Mouse (Mus musculus) neural tube, embryonic 11.5 days (tissue): ENCODE data around the gene Lrrc26. TPM values are rescaled to one million over a fixed set of nuclear protein-coding genes. Genes with fewer than 3 reads are reported as not detected.

Experiments used
- ATAC-seq: fragments of 200-750 bp; cut with Nextera tagmentation; 2 replicates; pipeline ENCODE4 v1.8.0; 2017; ENCODE audit warnings: moderate number of reproducible peaks, mild to moderate bottlenecking, moderate TSS enrichment, moderate library complexity; ENCODE audit not compliant: insufficient read depth, low FRiP score, low TSS enrichment
- DNase-seq: peaks from one replicate; pipeline ENCODE4 v3.0.0-alpha.2; 2015; ENCODE audit warnings: low spot score
- H3K27ac ChIP-seq: fragments of 300-500 bp; sonication (generic); 2 replicates; pipeline ENCODE4 v1.5.1; 2014; ENCODE audit warnings: low read depth, mild to moderate bottlenecking, low read length
- H3K27me3 ChIP-seq: fragments of 300-500 bp; sonication (generic); 2 replicates; pipeline ENCODE4 v1.6.1; 2014; ENCODE audit warnings: mild to moderate bottlenecking, low read length, mixed read lengths; ENCODE audit not compliant: control insufficient read depth, insufficient read depth
- H3K36me3 ChIP-seq: fragments of 300-500 bp; sonication (generic); 2 replicates; pipeline ENCODE4 v1.6.1; 2014; ENCODE audit warnings: mild to moderate bottlenecking, low read length, moderate library complexity, mixed read lengths; ENCODE audit not compliant: control insufficient read depth, insufficient read depth
- H3K4me1 ChIP-seq: fragments of 300-500 bp; sonication (generic); 2 replicates; pipeline ENCODE4 v1.6.1; 2014; ENCODE audit warnings: low read length, mixed read lengths; ENCODE audit not compliant: control insufficient read depth, insufficient read depth
- H3K4me2 ChIP-seq: fragments of 300-500 bp; sonication (generic); 2 replicates; pipeline ENCODE4 v1.6.1; 2014; ENCODE audit warnings: low read depth, mild to moderate bottlenecking, moderate library complexity
- H3K4me3 ChIP-seq: fragments of 300-500 bp; sonication (generic); 2 replicates; pipeline ENCODE4 v1.5.1; 2014; ENCODE audit warnings: low read depth, low read length
- H3K9ac ChIP-seq: fragments of 300-500 bp; sonication (generic); 2 replicates; pipeline ENCODE4 v1.6.1; 2014; ENCODE audit warnings: mild to moderate bottlenecking, low read length
- H3K9me3 ChIP-seq: fragments of 300-500 bp; sonication (generic); 2 replicates; pipeline ENCODE4 v1.6.1; 2016; ENCODE audit warnings: low read length; ENCODE audit not compliant: control insufficient read depth
- WGBS: fragments of 180-500 bp; shearing (Covaris S2); extraction: QIAGEN DNeasy Blood & Tissue Kit; methylation state at CpG from one replicate; pipeline ENCODE4 v1.1.7; 2014; 5-methylcytosine and 5-hydroxymethylcytosine counted together
- polyA plus RNA-seq: library from polyadenylated mRNA; unstranded; fragments of >200 nt; fragmentation: Nextera tagmentation; extraction: Ambion mirVana; gene quantifications from 2 replicates; pipeline ENCODE4 v1.2.1, GENCODE M21; 2014

Gene Lrrc26
- polyA plus RNA-seq, 1 experiment from 2014 or later, result not detected

- H3K27ac ChIP-seq, result no peak overlapping the region
- H3K4me3 ChIP-seq, result peak overlapping the region; percentile 79
- ATAC-seq, result no peak
- H3K4me1 ChIP-seq, result peaks cover 14% of the 10 kb centered on the region; the same call in 1 of the 2 replicates
- H3K27me3 ChIP-seq, result peaks cover 15% of the 10 kb centered on the region
- no peak for DNase-seq
- H3K9me3 ChIP-seq, result no peaks in the 10 kb centered on the region
- no peaks in the 10 kb centered on the region for H3K36me3 ChIP-seq
- WGBS, result 21% methylated on average over 12 of the region's 12 CpGs
- H3K4me2 ChIP-seq, result peak overlapping the region; percentile 98
- H3K9ac ChIP-seq, result peak overlapping the region; percentile 49
Observed at GRCm38 (mm10) chr2:25263623-25264285, 26.0 kb upstream of the Lrrc26 start.

GRCm38 (mm10) chr2:25264286-25264660 is 25.4 kb upstream of the Lrrc26 start:
- H3K27ac ChIP-seq, result no peak overlapping the region
- ATAC-seq, result no peak
- 0 out of 2 replicates have a peak overlapping the region, but pooled peaks have one; percentile 79 for H3K4me3 ChIP-seq
- DNase-seq, result no peak
- no peaks in the 10 kb centered on the region for H3K9me3 ChIP-seq
- H3K36me3 ChIP-seq, result no peaks in the 10 kb centered on the region
- peak overlapping the region; percentile 98; the same call in 1 of the 2 replicates for H3K4me2 ChIP-seq
- 77% methylated on average over 5 of the region's 5 CpGs for WGBS
- H3K4me1 ChIP-seq, result peaks cover 14% of the 10 kb centered on the region; the same call in 1 of the 2 replicates
- no peak overlapping the region for H3K9ac ChIP-seq
- peaks cover 15% of the 10 kb centered on the region for H3K27me3 ChIP-seq

- H3K4me3 ChIP-seq, result no peak overlapping the region
- H3K4me1 ChIP-seq, result peaks cover 14% of the 10 kb centered on the region; the same call in 1 of the 2 replicates
- 64% methylated on average over 3 of the region's 3 CpGs for WGBS
- no peak overlapping the region for H3K27ac ChIP-seq
- no peak for ATAC-seq
- H3K9me3 ChIP-seq, result no peaks in the 10 kb centered on the region
- H3K36me3 ChIP-seq, result no peaks in the 10 kb centered on the region
- DNase-seq, result no peak
- H3K9ac ChIP-seq, result no peak overlapping the region
- no peak overlapping the region for H3K4me2 ChIP-seq
- peaks cover 15% of the 10 kb centered on the region for H3K27me3 ChIP-seq
Observed at GRCm38 (mm10) chr2:25264851-25265250, 24.9 kb upstream of the Lrrc26 start.

GRCm38 (mm10) chr2:25265897-25266656 is 23.6 kb upstream of the Lrrc26 start:
- Histone ChIP-seq H3K36me3 (no peaks in the 10 kb centered on the region), H3K9me3 (no peaks in the 10 kb centered on the region), H3K4me2 (0 out of 2 replicates have a peak overlapping the region, but pooled peaks have one; percentile 10), H3K27ac (no peak overlapping the region), H3K4me3 (no peak overlapping the region), H3K9ac (no peak overlapping the region), H3K4me1 (peaks cover 18% of the 10 kb centered on the region), H3K27me3 (peaks cover 15% of the 10 kb centered on the region)
- ATAC-seq, result no peak
- no peak for DNase-seq
- WGBS, result 71% methylated on average over 6 of the region's 6 CpGs

GRCm38 (mm10) chr2:25266720-25267119 is 23.0 kb upstream of the Lrrc26 start:
- H3K9ac ChIP-seq, result no peak overlapping the region
- ATAC-seq, result no peak
- H3K9me3 ChIP-seq, result no peaks in the 10 kb centered on the region
- no peak overlapping the region for H3K4me3 ChIP-seq
- H3K4me2 ChIP-seq, result no peak overlapping the region
- H3K36me3 ChIP-seq, result no peaks in the 10 kb centered on the region
- H3K27me3 ChIP-seq, result peaks cover 15% of the 10 kb centered on the region
- no peak overlapping the region for H3K27ac ChIP-seq
- 48% methylated on average over 2 of the region's 2 CpGs for WGBS
- no peak for DNase-seq
- peaks cover 24% of the 10 kb centered on the region for H3K4me1 ChIP-seq

- H3K27me3 ChIP-seq, result peaks cover 15% of the 10 kb centered on the region
- no peak for ATAC-seq
- no peak for DNase-seq
- no peak overlapping the region for H3K4me3 ChIP-seq
- H3K4me2 ChIP-seq, result no peak overlapping the region
- no peaks in the 10 kb centered on the region for H3K36me3 ChIP-seq
- no peaks in the 10 kb centered on the region for H3K9me3 ChIP-seq
- H3K27ac ChIP-seq, result no peak overlapping the region
- H3K9ac ChIP-seq, result no peak overlapping the region
- H3K4me1 ChIP-seq, result peaks cover 24% of the 10 kb centered on the region
Observed at GRCm38 (mm10) chr2:25267241-25267640, 22.5 kb upstream of the Lrrc26 start.

- Histone ChIP-seq H3K9ac (no peak overlapping the region), H3K4me1 (peaks cover 24% of the 10 kb centered on the region), H3K27ac (no peak overlapping the region), H3K27me3 (peaks cover 15% of the 10 kb centered on the region), H3K4me3 (no peak overlapping the region), H3K9me3 (no peaks in the 10 kb centered on the region), H3K36me3 (no peaks in the 10 kb centered on the region), H3K4me2 (no peak overlapping the region)
- ATAC-seq (no peak), DNase-seq (no peak)
- WGBS, result 80% methylated on average over 4 of the region's 4 CpGs
Observed at GRCm38 (mm10) chr2:25267746-25268309, 21.9 kb upstream of the Lrrc26 start.

GRCm38 (mm10) chr2:25271827-25272511 is 17.7 kb upstream of the Lrrc26 start, which contains the start of the genes Ssna1 and Anapc2:
Ssna1 (minus strand) TSS chr2:25272438.
Anapc2 (plus strand) TSS chr2:25272478.
- peak; percentile 99 for DNase-seq
- peak within 1 kb of the TSS; percentile 31; the same call in 1 of the 2 replicates for H3K27ac ChIP-seq
- peaks cover 5% of the 10 kb centered on the region for H3K36me3 ChIP-seq
- peak; percentile 97 for ATAC-seq
- no peaks in the 10 kb centered on the region for H3K9me3 ChIP-seq
- H3K4me1 ChIP-seq, result peaks cover 17% of the 10 kb centered on the region
- H3K4me2 ChIP-seq, result peak within 1 kb of the TSS; percentile 92
- WGBS, result under 1% methylated on average over 55 of the region's 55 CpGs
- H3K9ac ChIP-seq, result peak within 1 kb of the TSS; percentile 70
- H3K4me3 ChIP-seq, result peak within 1 kb of the TSS; percentile 87
- no peaks in the 10 kb centered on the region for H3K27me3 ChIP-seq
